Mouse (Mus musculus) A20 (cell line): Measurements from ENCODE around the gene Lrrc66.
"Not testable (repeated sequence)": the region's sequence is repeated elsewhere in the genome, so short reads cannot be mapped to it uniquely, and the experiment has no call there.

Experiments used
- DNase-seq: peaks from one replicate; pipeline ENCODE4 v3.0.0-alpha.2; 2011; ENCODE audit warnings: low read depth, low spot score

The Lrrc66 gene

DNA sequence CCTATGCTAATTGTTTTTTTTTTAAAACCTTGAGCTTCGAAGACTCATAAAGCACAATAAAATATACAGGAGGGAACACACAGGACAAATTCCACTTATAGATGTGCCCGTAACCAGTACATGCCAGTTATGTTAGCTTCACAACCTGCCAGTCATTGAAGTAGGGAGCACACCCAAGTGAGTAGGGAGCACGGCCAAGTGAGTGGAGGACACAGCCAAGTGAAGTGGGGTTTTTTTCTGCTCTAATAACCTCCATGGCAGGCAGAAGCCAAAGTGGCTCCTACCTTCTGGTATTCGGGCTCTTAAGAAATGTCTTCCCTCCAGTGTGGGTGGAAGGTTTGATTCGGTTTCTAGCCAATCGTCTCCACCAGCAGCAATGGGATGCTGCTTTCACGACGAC is 19.0 kb downstream of the Lrrc66 start:
- DNase-seq: no peak

DNA sequence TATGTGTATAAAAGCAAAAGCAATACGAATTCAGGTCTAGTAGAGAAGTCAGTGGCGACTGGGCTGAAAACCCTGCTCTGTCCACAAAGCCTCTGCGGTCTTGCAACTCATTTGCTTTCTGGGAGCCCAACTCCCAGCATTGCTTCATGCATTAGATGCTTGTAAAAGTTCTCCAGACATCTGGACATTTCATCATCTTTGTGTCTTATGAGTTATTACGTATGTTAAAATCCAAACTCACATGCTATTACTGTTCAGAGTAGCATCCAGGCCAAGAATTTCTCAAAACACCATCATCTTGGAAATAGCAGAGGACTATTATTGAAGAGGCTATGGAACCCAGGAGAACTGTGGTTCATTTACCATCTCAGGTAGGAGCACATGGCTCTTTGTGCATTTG is 21.3 kb downstream of the Lrrc66 start:
- DNase-seq: no peak

DNA sequence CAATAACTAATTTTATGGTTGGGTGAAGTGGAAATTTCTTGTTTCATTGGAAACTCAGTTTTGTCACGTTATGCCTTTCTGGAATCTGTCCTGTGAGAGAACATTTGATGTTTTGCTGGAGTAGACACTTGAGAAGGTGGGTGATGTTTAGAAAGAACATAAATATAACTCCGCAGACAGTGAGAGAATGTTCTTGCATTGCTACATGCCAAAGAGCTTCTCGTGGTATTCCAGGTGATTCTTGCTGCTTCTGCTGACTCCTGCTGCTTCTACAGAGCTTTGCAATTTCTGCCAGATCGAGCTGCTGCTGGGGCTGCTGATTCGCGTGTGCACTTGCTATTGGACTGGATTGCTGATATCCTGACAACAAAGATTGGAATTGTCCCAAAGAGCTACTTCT is 27.4 kb downstream of the Lrrc66 start:
- no peak for DNase-seq

DNA sequence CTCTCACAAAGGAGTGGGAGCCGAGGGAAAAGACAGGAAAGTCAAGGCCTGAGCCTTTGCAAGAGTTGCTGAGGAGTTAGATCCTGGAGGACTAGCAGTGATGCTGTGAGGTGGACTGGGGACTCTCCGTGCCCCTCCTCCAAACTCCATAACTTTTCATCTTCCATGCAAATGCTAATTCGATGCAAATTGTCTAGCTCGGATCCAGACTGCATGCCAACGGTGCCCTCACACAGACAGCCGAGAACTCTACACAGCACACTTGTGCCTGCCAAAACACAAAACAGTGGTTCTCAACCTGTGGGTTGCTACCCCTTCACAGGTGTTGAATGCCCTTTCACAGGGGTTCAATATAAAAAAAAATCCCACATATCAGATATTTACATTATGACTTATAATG is 27.8 kb downstream of the Lrrc66 start:
- no peak for DNase-seq

DNA sequence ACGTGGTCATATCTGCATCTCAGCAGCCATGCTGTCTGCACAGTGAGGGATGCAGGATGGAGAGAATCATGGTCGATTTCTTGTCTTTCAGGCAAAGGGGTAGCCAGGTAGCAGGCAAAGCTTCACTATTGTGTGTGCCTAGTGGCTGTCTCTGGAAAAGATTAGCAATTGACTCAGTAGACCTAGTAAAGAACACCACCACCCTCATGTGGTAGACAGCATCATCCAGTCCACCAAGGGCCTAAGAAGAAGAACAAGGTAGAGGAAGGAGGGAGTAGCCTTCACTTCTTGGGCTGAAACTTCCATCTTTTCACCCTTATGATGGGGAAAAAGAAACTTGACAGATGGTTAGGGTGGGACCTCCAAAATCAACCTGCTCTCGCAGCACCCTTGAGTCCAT is 29.5 kb downstream of the Lrrc66 start:
- DNase-seq: no peak

DNA sequence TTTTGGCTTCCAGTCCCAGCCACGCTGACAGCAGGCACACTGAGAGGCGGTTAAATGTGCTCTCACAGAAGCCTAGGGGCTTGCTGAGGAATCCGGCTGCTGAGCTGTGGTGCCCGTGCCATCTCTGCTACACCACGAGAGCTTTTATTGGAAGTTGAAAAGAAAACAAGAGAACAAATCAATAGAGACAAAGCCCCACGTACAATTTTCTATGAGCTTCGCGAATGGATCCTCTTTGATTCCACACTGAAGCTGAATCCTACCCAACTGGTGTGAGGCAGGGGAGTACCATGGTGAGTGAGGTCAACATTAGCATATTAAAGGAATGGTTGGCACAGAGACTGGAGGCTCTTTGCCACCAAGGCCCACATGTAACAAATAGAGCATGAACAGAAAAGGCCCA is 31.0 kb downstream of the Lrrc66 start:
- DNase-seq: no peak

DNA sequence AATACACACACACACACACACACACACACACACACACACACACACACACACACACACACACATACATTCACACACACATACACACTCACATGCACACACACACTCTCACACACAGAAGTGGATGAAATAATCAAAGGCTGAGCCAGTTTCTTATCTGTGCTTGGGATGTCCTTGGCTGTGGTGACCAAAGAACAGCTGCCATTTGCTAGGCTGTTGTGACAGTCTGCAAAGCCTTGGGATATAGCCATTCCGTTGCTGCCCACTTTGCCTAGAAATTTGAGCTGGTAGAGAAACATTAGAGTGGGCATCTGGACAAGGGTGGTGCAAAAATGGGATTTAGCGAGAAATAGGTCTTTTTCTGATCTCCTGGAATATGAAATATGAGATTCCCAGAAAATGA is 32.3 kb downstream of the Lrrc66 start:
- no peak for DNase-seq

DNA sequence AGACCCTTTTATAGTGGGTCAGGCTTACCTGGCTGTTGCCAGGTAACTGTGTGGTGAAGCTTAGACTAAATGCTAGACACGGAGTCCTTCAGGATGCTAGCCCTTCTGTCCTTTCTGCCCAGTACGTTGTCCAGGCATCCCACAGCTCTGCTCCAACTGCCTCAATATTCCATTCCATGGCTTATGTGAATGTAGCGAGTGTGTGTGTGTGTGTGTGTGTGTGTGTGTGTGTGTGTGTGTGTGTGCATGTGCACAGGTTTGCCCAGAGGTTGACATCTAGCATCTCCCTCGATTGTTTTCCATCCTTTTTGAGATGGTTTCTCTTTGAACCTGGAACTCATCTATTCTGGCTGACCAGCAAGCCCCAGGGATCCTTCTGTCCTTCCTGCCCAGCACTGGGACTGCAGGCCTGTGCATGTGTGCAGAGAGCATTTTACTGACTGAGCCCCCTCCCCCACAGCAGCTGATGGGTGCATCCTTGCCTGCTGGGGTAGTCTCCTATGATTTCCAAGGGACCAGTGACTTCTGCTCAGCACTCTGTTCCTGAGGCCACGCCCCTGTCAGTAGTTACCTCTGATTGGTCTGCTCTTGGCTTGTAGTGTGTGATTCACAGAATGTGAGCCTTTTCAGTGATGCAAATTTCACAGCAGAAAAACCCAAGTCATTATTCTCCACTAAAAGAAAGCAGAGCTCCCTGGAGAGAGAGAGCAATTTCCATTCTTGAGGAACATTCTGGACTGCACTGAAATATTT is 33.2 kb downstream of the Lrrc66 start:
- DNase-seq: no peak

DNA sequence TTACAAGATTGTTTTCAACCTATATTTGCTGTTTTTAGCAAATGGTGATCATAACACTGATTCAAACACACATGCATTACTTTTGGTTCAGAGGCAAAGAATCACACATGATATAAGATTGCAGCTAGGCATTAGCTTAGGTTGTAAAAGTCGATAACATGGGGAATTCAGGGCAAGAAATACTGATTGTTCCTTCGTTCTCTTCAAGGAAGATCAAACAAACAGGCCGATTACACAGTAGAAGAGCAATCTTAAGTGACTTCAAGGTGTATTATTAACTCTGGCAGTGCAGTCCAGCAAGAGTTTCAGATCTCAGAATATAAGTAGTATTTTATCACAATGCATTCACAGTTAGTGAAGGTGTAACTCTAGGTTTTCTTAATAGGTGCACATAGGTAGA is 45.2 kb downstream of the Lrrc66 start:
- no peak for DNase-seq

DNA sequence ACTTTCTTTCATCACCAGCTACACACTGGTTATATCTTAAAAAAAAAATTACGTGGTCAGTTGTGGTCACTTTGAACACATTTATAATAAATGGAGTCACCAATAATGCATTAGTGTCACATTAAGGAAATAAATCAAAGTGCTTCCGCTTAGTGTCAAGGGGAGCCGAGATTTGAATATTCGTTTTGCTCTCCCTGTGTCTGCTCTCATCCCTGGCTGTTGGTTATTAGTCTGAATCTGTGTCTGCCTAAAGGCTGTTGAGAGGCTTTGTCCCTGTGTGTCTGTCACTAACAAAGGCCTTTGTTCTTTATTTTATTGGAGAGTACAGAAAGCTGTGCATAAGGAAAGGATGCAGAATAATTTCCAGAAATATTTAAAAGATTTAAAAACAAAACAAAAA is 45.7 kb downstream of the Lrrc66 start:
- DNase-seq: no peak

DNA sequence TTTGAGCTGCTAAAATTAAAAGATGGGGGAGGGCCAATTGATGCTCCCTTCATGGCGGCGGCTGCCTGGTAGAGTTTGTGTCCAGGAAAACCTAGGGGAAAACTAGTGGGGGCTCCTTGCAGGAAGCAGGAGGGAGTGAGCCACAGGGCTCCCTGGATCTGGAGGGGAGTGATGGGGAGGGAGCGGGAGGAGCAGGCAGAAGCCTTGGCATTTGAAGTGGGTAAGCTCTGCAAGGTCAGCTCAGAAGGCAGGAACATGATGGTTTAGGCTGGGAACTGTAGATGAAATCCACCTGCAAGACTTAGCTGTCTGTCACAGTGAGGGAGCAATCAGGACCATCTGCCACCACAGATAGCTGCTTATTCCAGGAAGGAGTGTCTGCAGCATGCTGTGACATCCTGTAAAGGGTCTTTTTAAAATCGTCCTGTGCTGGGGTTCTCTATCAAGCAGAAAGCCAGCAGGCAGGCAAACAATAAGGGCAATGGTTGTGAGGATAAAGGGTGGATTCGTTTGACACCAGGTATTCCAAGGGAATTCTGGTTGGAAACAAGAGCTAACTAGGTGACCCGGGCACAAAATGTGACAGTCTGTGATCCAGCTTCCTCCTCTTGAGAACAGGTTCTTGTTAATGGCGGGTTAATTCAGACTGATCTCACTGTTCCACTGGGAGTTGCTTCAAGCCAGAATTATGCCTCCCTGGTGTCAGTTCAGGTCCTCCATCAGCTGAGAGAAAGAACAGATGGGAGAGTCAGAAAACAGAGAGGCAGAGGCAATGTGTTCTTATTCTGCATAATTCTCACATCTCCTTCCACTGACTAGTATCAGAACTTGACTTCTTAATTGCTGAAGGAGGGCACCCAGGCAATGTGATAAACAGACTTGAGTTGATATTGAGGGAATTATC is 46.9 kb downstream of the Lrrc66 start:
- no peak for DNase-seq

DNA sequence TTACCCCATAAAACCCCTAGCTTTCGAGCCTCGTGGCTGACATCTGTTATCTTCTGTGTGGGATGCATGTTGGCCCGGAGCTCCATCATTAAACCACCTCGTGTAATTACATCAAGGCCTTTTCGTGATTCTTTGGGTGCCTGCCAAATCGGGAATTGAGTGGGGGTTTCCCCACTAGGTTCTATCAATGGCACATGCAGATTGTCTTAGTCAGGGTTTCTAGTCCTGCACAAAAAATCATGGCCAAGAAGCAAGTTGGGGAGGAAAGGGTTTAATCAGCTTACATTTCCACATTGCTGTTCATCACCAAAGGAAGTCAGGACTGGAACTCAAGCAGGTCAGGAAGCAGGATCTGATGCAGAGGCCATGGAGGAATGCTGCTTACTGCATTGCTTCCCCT is 48.3 kb downstream of the Lrrc66 start:
- not testable (repeated sequence) for DNase-seq

DNA sequence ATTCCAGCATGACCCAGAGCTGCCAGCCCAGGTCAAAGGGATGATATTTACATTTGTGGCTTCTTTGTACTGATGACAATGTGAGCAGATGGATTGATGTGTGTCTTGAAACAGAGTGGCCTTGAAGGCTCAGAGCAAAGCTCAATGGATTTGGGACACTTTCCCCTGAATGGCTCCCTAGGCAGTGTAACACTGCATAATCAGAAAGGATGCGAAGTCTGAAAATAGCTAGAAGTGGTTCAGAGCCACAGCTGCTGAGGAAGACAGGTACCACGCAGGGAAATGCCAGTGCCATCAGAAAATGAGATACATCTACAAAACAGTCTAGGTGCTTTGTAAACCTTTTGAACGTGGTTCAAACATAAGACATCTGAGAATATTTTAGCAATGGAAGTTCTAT is 54.2 kb downstream of the Lrrc66 start:
- no peak for DNase-seq

DNA sequence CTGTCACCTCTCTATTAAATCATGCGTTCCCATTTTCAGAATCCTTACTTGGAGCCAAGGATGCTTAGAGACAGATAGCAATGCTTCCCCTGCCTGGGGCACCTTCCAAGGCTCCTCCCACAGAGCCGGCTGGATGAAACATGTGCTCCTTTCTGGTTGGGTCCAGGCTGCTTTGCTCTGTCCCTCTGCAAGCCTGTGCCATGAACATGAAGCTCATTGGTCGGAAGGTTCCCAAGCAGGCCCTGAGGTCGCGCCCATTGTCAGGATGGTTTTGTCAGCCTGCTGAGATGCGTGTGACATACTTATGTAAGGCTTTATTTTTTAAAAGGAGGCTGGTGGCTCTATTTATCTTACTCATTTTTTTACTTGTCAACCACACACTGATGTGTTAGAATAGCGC is 55.6 kb downstream of the Lrrc66 start:
- no peak for DNase-seq

DNA sequence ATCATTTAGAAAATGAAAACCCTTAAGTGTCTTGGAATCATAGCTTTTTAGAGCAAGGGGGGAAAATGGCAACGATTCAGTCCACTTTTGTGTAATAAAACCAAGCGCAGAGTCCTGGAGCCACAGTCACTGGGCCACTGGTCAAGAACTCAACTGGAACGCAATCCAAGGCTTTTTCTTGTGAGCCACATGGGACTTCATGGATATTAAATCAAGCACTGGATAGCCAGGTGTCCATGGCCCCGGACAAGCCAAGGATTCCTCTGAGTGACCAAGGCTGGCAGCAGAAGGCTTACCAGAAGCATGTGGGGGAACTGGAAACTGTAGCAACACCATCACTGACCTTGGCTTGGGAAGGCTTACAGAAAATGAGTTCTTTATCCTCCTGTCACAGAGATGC is 57.7 kb downstream of the Lrrc66 start:
- DNase-seq: no peak

DNA sequence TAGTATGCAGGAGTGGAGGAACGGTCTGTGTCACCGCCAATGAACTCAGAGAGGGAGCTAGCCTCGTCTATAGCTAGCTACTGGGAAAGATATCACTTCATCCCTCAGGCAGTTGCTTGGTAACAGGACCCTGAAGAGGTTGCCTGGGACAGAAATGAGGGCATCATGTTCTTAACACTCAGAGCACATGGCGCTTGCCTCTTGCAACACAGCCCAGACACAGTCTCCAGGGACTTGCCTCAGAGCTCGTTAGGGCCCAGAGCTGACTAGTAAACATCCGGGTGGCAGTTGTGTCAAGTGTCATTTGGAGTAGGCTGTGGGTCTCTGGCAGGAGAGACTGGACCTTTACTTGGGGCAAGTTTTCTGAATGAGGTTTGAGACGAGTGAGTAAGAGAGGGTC is 58.5 kb downstream of the Lrrc66 start:
- no peak for DNase-seq

DNA sequence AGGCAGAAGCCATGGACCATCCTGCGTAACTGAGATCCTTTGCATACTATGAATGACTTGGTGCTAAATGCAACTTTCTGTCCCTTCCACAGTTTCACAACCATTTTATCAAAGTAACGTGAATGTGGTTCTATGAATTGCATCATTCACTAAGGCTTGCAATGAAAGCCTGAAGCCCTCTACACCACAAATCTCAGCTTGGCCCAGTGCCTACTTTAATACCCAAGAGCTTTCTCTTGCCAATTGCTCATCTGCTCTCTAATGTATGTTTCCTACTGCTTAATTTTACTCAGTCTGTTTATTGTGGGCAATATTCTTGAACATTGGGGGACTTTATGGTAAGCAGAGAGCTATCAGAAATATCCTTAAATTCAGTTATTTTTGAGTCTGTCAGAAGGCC is 59.5 kb downstream of the Lrrc66 start:
- no peak for DNase-seq

DNA sequence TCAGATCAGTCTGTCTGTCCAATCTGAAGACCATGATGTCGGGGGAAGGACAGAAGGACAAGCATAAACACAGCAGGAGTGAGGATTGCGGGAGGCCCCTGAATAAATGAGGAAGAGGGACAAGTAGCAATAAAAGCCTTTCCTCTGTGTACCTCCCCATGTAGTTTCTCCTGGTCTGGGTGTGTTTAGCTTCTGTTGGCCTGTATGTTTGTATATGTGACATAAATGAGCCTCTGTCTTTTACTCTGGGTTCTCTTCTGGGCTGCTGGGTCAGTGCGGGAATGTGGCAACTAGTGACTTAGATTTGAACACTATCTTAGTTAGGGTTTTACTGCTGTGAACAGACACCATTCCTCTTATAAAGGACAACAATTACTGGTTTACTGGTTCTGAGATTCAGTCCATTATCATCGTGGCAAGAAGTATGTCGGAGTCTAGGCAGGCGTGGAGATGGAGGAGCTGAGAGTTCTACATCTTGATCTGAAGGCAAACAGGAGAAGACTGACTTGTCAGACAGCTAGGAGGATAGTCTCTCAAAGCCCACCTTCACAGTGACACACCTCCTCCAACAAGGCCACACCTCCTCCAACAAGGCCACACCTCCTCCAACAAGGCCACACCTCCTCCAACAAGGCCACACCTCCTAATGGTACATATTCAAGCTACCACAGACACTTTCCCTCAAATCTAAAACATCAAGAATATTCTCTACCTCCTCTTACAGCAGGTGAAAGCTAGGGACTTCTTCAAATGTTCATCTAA is 60.8 kb downstream of the Lrrc66 start:
- no peak for DNase-seq

DNA sequence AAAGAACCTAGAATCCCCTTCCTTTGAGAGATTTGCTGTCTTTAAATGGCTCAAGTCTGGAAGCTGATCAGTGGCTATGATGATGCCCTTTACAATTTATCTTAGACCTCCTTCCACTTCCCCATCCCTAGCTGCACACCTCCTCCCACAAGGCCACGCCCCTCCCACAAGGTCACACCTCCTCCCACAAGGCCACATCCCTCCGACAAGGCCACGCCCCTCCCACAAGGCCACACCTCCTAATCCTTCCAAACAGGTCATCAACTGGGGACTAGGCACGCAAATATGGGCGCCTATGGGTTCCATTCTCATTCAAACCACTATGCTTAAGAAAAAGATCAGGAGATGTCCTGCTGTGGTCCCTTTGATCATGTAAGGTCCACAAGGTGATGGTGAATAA is 63.1 kb downstream of the Lrrc66 start:
- DNase-seq: peak; percentile 42

DNA sequence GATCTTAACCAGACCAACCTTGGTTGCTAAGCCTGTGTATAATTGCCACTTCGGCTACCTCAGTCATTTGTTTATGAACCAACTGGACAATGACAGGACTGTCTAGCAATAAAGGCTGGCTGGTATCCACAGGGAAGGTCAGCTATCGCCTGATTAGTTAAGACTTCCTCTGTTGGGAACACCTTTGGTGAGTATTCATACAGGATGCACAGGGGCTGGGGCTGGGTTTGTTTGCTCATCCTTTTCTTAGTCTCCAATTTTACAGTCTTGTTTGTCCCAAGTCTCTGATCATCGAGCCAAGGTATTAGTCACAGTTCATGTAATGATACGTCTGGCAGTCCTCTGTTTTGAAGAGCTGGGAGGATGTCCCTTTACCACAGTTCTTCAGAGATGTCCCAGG is 65.4 kb downstream of the Lrrc66 start:
- no peak for DNase-seq

DNA sequence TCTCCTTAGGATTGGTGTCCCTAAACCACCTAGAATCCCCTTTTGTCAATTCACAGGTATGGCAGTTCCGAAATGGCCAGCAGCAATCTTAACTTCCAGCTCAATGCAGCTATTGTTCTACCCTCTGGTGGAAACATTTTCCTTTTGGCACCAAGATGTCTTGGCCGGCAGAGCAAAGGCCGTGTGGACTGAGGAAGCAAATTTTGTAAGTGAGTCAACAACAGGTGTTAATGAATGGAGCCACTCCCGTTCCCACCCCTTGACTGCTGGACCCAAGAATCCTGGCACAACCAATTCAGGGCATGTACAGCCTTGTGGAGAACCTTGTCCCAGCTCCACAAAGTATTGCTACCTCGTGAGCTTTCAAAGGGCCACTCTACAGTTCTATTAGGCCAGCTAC is 66.2 kb downstream of the Lrrc66 start:
- DNase-seq: no peak

DNA sequence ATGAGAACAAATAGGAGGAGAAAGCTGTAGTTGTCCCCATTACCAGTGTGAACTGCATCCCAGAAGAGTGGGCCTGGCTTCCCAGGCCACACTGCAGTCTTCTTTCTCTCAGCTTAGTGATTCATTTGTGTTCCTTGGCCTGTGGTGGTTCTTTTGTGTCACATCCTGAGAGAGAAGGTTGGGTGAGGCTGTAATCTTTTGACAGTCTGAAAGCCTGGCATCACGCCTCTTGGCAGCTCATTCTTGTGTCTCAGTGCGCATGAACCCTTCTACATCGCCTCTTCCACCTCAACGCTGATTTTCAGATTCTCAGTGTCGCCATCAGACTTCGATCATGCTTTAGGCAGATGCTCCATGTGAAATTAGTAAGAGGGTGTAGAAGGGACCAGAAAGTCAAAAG is 68.3 kb downstream of the Lrrc66 start:
- DNase-seq: no peak
